Mouse (Mus musculus) embryonic fibroblast, embryonic 13.5 days (primary cell): ENCODE data around the gene Ccdc97. TPM values are rescaled to one million over a fixed set of nuclear protein-coding genes. Genes with fewer than 3 reads are reported as not detected.

Experiments used
- H3K27ac ChIP-seq: 2 replicates; pipeline ENCODE4 v1.5.1; 2012; ENCODE audit warnings: low read length, control low read depth, inconsistent platforms; ENCODE audit not compliant: insufficient read depth
- H3K4me1 ChIP-seq: 2 replicates; pipeline ENCODE4 v1.6.1; 2011; ENCODE audit warnings: low read length; ENCODE audit not compliant: control insufficient read depth, insufficient read depth
- H3K4me3 ChIP-seq: 2 replicates; pipeline ENCODE4 v1.5.1; 2011; ENCODE audit warnings: mild to moderate bottlenecking, control low read depth, low read length; ENCODE audit not compliant: insufficient read depth
- CTCF ChIP-seq: IDR thresholded peaks from 2 replicates; pipeline ENCODE4 v1.5.1; 2011; ENCODE audit warnings: mild to moderate bottlenecking, control low read depth, low read length, moderate library complexity, borderline replicate concordance; ENCODE audit not compliant: insufficient read depth
- POLR2A ChIP-seq: IDR thresholded peaks from 2 replicates; pipeline ENCODE4 v1.6.1; 2011; ENCODE audit warnings: low read depth, mild to moderate bottlenecking, control low read depth, low read length, moderate library complexity
- polyA plus RNA-seq: library from polyadenylated mRNA; stranded (reverse); fragments of >200 nt; gene quantifications from 2 replicates; pipeline ENCODE4 v1.2.4, GENCODE M21; 2011; ENCODE audit warnings: low read depth; ENCODE audit not compliant: missing spikeins, insufficient read length

Ccdc97 gene
- polyA plus RNA-seq, 1 experiment: 32.0 TPM

- TF ChIP-seq POLR2A: no peak
- TF ChIP-seq CTCF: no peak
- no peak overlapping the region for H3K27ac ChIP-seq
- H3K4me1 ChIP-seq: no peaks in the 10 kb centered on the region
- H3K4me3 ChIP-seq: no peak overlapping the region
Measured at GRCm38 (mm10) chr7:25674297-25674696, 44.6 kb downstream of the Ccdc97 start.

GRCm38 (mm10) chr7:25672442-25672841 is 46.4 kb downstream of the Ccdc97 start:
- Histone ChIP-seq H3K4me1 (no peaks in the 10 kb centered on the region), H3K27ac (no peak overlapping the region), H3K4me3 (no peak overlapping the region)
- TF ChIP-seq POLR2A (no peak), CTCF (no peak)

GRCm38 (mm10) chr7:25671686-25672085 is 47.2 kb downstream of the Ccdc97 start:
- H3K4me3 ChIP-seq: no peak overlapping the region
- no peak overlapping the region for H3K27ac ChIP-seq
- no peak for TF ChIP-seq CTCF
- TF ChIP-seq POLR2A: no peak
- no peaks in the 10 kb centered on the region for H3K4me1 ChIP-seq

DNA sequence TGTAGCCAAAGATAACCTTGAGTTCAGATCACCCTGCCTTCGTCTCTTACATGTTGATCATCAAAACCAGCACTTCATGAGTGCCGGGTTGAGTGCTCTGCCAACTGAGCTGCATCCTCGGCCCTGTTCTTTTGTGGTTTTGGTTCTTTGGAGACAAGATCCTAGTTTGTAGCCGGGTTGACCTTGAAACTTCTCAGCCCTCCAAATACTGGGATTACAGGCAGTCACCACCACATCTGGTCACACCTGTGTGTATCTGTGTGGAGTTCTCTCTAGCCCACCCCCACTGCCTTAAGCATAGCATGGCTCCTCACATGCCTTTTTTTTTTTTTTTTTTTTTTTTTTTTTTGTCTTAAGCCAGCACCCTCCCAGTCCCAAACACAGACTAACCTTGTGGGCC is 48.8 kb downstream of the Ccdc97 start:
- no peak overlapping the region for H3K27ac ChIP-seq
- H3K4me1 ChIP-seq: no peaks in the 10 kb centered on the region
- no peak overlapping the region for H3K4me3 ChIP-seq
- TF ChIP-seq CTCF (no peak), POLR2A (no peak)

- TF ChIP-seq POLR2A: no peak
- no peak for TF ChIP-seq CTCF
Measured at GRCm38 (mm10) chr7:25669631-25670030, 49.3 kb downstream of the Ccdc97 start.

DNA sequence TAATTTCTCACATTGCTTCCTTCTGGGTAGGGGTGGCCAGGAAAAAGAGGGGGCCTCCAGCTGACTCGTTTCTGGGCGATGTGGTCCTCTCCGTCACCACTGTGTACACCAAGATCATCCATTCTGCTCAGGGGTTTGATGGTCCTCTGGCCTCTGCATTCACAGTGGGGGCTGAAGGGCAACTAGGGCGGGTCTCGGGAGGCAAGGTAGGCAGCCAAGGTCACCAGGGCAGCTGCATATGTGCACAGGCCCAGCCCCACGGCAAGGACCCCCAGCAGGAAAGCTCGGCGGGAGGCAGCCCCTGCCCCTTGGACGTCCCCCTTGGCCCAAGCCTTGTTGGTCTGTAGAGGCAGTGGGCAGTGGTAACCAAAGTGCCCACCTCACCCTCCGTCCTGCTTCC is 49.7 kb downstream of the Ccdc97 start:
- Histone ChIP-seq H3K27ac (no peak overlapping the region), H3K4me3 (no peak overlapping the region), H3K4me1 (no peaks in the 10 kb centered on the region)
- no peak for TF ChIP-seq CTCF
- no peak for TF ChIP-seq POLR2A

More at GRCm38 (mm10) chr7:25669631-25670030, 49.3 kb downstream of the Ccdc97 start:
- Histone ChIP-seq H3K4me1 (no peaks in the 10 kb centered on the region), H3K27ac (no peak overlapping the region), H3K4me3 (no peak overlapping the region)

DNA sequence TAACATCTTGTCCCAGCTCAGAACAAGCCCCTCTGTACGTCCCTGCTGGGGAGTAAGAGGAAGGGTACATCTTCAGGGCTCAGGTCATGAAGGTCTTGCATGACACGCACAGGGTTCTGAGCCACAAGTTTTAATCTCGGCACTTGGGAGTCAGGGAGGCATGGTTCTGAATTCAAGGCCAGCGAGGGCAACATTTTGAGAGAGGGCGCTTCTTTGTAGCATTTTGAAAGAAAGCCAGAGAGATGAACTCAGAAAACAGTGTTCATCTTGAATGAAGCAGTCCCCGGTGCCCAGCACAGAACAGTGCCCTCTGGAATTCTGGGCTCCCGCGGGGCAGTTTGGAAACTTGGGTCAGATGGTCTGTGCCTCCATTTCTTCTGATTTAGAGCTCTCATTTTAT is 52.5 kb downstream of the Ccdc97 start:
- no peak overlapping the region for H3K27ac ChIP-seq
- TF ChIP-seq CTCF (no peak), POLR2A (no peak)
- H3K4me3 ChIP-seq: no peak overlapping the region
- no peaks in the 10 kb centered on the region for H3K4me1 ChIP-seq

Other genes with a start within 250 kb of the Ccdc97 start
- not detected in 2 replicates for gene Ceacam1, start 241.5 kb downstream of the Ccdc97 start, polyA plus RNA-seq
- not detected in 2 replicates for gene Ceacam2, start 179.2 kb downstream of the Ccdc97 start, polyA plus RNA-seq
- not detected in 2 replicates for gene Erich4, start 103.2 kb downstream of the Ccdc97 start, polyA plus RNA-seq
- 8.2 and 16.7 TPM in 2 replicates for gene Dmac2, start 99.7 kb downstream of the Ccdc97 start, polyA plus RNA-seq
- 0.68 and 0.83 TPM in 2 replicates for gene B3gnt8, start 92.4 kb downstream of the Ccdc97 start, polyA plus RNA-seq
- 15.5 and 16.4 TPM in 2 replicates for gene Bckdha, start 60.1 kb downstream of the Ccdc97 start, polyA plus RNA-seq
- gene Exosc5, start 59.9 kb downstream of the Ccdc97 start, polyA plus RNA-seq: 21.6 and 25.3 TPM in 2 replicates
- gene Tmem91, start 43.9 kb downstream of the Ccdc97 start, polyA plus RNA-seq: 0.73 TPM in 1 of 2 replicates, not detected in the other
- gene B9d2, start 38.3 kb downstream of the Ccdc97 start, polyA plus RNA-seq: 7.8 and 13.1 TPM in 2 replicates
- gene Tgfb1, start 32.1 kb downstream of the Ccdc97 start, polyA plus RNA-seq: 48.0 and 60.5 TPM in 2 replicates
- 125 and 155 TPM in 2 replicates for gene Hnrnpul1, start 35.7 kb upstream of the Ccdc97 start, polyA plus RNA-seq
- gene Axl, start 69.6 kb upstream of the Ccdc97 start, polyA plus RNA-seq: 232 and 364 TPM in 2 replicates
- gene Cyp2s1, start 97.8 kb upstream of the Ccdc97 start, polyA plus RNA-seq: 0.23 TPM in 1 of 2 replicates, not detected in the other
- gene Cyp2b10, start 178.5 kb upstream of the Ccdc97 start, polyA plus RNA-seq: not detected in 2 replicates